Mouse (Mus musculus) forebrain, postnatal 0 days (tissue): ENCODE data around the gene Pcbp2. TPM values are rescaled to one million over a fixed set of nuclear protein-coding genes. Genes with fewer than 3 reads are reported as not detected.

Experiments used
- ATAC-seq: fragments of 200-750 bp; cut with Nextera tagmentation; 2 replicates; pipeline ENCODE4 v1.8.0; 2017; ENCODE audit warnings: mild to moderate bottlenecking, moderate library complexity
- DNase-seq: peaks from one replicate; pipeline ENCODE4 v3.0.0-alpha.2; 2015
- H3K27ac ChIP-seq: fragments of 300-500 bp; sonication (generic); 2 replicates; pipeline ENCODE4 v1.5.1; 2014; ENCODE audit warnings: low read depth, mild to moderate bottlenecking, antibody characterized with exemption, low read length, moderate library complexity, mixed read lengths
- H3K27me3 ChIP-seq: fragments of 300-500 bp; sonication (generic); 2 replicates; pipeline ENCODE4 v1.6.1; 2014; ENCODE audit warnings: mild to moderate bottlenecking, low read length, mixed read lengths; ENCODE audit not compliant: insufficient read depth
- H3K36me3 ChIP-seq: fragments of 300-500 bp; sonication (generic); 2 replicates; pipeline ENCODE4 v1.6.1; 2014; ENCODE audit warnings: mild to moderate bottlenecking, moderate library complexity; ENCODE audit not compliant: insufficient read depth
- H3K4me1 ChIP-seq: fragments of 300-500 bp; sonication (generic); 2 replicates; pipeline ENCODE4 v1.6.1; 2014; ENCODE audit warnings: antibody characterized with exemption; ENCODE audit not compliant: insufficient read depth
- H3K4me2 ChIP-seq: fragments of 300-500 bp; sonication (generic); 2 replicates; pipeline ENCODE4 v1.6.1; 2014; ENCODE audit warnings: low read depth, mild to moderate bottlenecking, moderate library complexity
- H3K4me3 ChIP-seq: fragments of 300-500 bp; sonication (generic); 2 replicates; pipeline ENCODE4 v1.5.1; 2014; ENCODE audit warnings: low read depth, low read length, mixed read lengths
- H3K9ac ChIP-seq: fragments of 300-500 bp; sonication (generic); 2 replicates; pipeline ENCODE4 v1.6.1; 2014; ENCODE audit warnings: mild to moderate bottlenecking
- H3K9me3 ChIP-seq: fragments of 300-500 bp; sonication (generic); 2 replicates; pipeline ENCODE4 v1.6.1; 2016; ENCODE audit warnings: low read length
- CTCF ChIP-seq: sonication (generic); IDR thresholded peaks from 2 replicates; pipeline ENCODE4 v1.5.1; 2016; ENCODE audit warnings: antibody characterized with exemption, control low read depth, low read depth
- WGBS: fragments of 180-500 bp; shearing (Covaris S2); extraction: QIAGEN DNeasy Blood & Tissue Kit; methylation state at CpG from one replicate; pipeline ENCODE4 v1.1.7; 2014; 5-methylcytosine and 5-hydroxymethylcytosine counted together
- polyA plus RNA-seq: library from polyadenylated mRNA; unstranded; fragments of >200 nt; fragmentation: Nextera tagmentation; extraction: Ambion mirVana; gene quantifications from 2 replicates; pipeline ENCODE4 v1.2.1, GENCODE M21; 2015
- total RNA-seq: library from RNA; depleted of rRNA; stranded (reverse); fragments of >200 nt; gene quantifications from 2 replicates; pipeline ENCODE4 v1.2.3, GENCODE M21; 2014

Pcbp2 gene
- total and polyA plus RNA-seq, 2 experiments from 2014 or later, result 102 to 154 TPM

- no peak for ATAC-seq
- Histone ChIP-seq H3K27me3 (no peaks in the 10 kb centered on the region), H3K4me3 (no peak overlapping the region), H3K27ac (no peak overlapping the region), H3K9ac (no peak overlapping the region), H3K4me2 (no peak overlapping the region), H3K9me3 (no peaks in the 10 kb centered on the region), H3K36me3 (no peaks in the 10 kb centered on the region), H3K4me1 (peaks cover 6% of the 10 kb centered on the region; the same call in 1 of the 2 replicates)
- peak; percentile 18 for TF ChIP-seq CTCF
- WGBS, result 41% methylated on average over 6 of the region's 6 CpGs
- no peak for DNase-seq
Observed at GRCm38 (mm10) chr15:102455993-102456392, 14.3 kb upstream of the Pcbp2 start.

- H3K36me3 ChIP-seq, result no peaks in the 10 kb centered on the region
- peaks cover 6% of the 10 kb centered on the region; the same call in 1 of the 2 replicates for H3K4me1 ChIP-seq
- no peak for DNase-seq
- H3K27ac ChIP-seq, result 0 out of 2 replicates have a peak overlapping the region, but pooled peaks have one; percentile 10
- ATAC-seq, result no peak
- H3K9me3 ChIP-seq, result no peaks in the 10 kb centered on the region
- no peak overlapping the region for H3K9ac ChIP-seq
- 73% methylated on average over 5 of the region's 5 CpGs for WGBS
- no peak for TF ChIP-seq CTCF
- peak overlapping the region; percentile 64 for H3K4me2 ChIP-seq
- no peaks in the 10 kb centered on the region for H3K27me3 ChIP-seq
- H3K4me3 ChIP-seq, result peak overlapping the region; percentile 43; the same call in 1 of the 2 replicates
Observed at GRCm38 (mm10) chr15:102458050-102458736, 12.1 kb upstream of the Pcbp2 start.

- peaks cover 6% of the 10 kb centered on the region; the same call in 1 of the 2 replicates for H3K4me1 ChIP-seq
Observed at GRCm38 (mm10) chr15:102458904-102459317, 11.4 kb upstream of the Pcbp2 start, which contains the start of gene Prr13. Gene Prr13 (plus strand): TSS chr15:102459028.

GRCm38 (mm10) chr15:102459381-102459780 is 11.0 kb upstream of the Pcbp2 start:
- Histone ChIP-seq H3K4me1 (peaks cover 6% of the 10 kb centered on the region; the same call in 1 of the 2 replicates), H3K9ac (peak overlapping the region; percentile 41; the same call in 1 of the 2 replicates), H3K9me3 (no peaks in the 10 kb centered on the region), H3K36me3 (no peaks in the 10 kb centered on the region), H3K27me3 (no peaks in the 10 kb centered on the region), H3K27ac (no peak overlapping the region), H3K4me3 (peak overlapping the region; percentile 43), H3K4me2 (peak overlapping the region; percentile 64)
- no peak for TF ChIP-seq CTCF
- WGBS, result 41% methylated on average over 6 of the region's 6 CpGs
- no peak for ATAC-seq
- DNase-seq, result no peak

More at GRCm38 (mm10) chr15:102458904-102459317, 11.4 kb upstream of the Pcbp2 start, which contains the start of gene Prr13:
- Histone ChIP-seq H3K4me2 (peak within 1 kb of the TSS; percentile 64), H3K27me3 (no peaks in the 10 kb centered on the region), H3K27ac (0 out of 2 replicates have a peak within 1 kb of the TSS, but pooled peaks have one; percentile 10), H3K9me3 (no peaks in the 10 kb centered on the region), H3K4me3 (peak within 1 kb of the TSS; percentile 43), H3K9ac (peak within 1 kb of the TSS; percentile 41; the same call in 1 of the 2 replicates), H3K36me3 (no peaks in the 10 kb centered on the region)
- TF ChIP-seq CTCF, result peak; percentile 74
- DNase-seq (peak; percentile 90), ATAC-seq (peak; percentile 86)
- under 1% methylated on average over 19 of the region's 19 CpGs for WGBS

- H3K27me3 ChIP-seq, result no peaks in the 10 kb centered on the region
- peaks cover 6% of the 10 kb centered on the region; the same call in 1 of the 2 replicates for H3K4me1 ChIP-seq
- no peak overlapping the region for H3K4me3 ChIP-seq
- TF ChIP-seq CTCF, result no peak
- H3K4me2 ChIP-seq, result peak overlapping the region; percentile 64
- H3K27ac ChIP-seq, result no peak overlapping the region
- H3K9ac ChIP-seq, result no peak overlapping the region
- no peaks in the 10 kb centered on the region for H3K9me3 ChIP-seq
- DNase-seq (no peak), ATAC-seq (no peak)
- no peaks in the 10 kb centered on the region for H3K36me3 ChIP-seq
- WGBS, result 73% methylated on average over 5 of the region's 5 CpGs
Observed at GRCm38 (mm10) chr15:102459847-102460246, 10.5 kb upstream of the Pcbp2 start.

- TF ChIP-seq CTCF, result no peak
- DNase-seq (no peak), ATAC-seq (no peak)
- Histone ChIP-seq H3K9ac (no peak overlapping the region), H3K27me3 (no peaks in the 10 kb centered on the region), H3K9me3 (no peaks in the 10 kb centered on the region), H3K4me1 (peaks cover 6% of the 10 kb centered on the region; the same call in 1 of the 2 replicates), H3K4me2 (no peak overlapping the region), H3K4me3 (no peak overlapping the region), H3K27ac (no peak overlapping the region), H3K36me3 (no peaks in the 10 kb centered on the region)
- WGBS, result 79% methylated on average over 12 of the region's 12 CpGs
Observed at GRCm38 (mm10) chr15:102460409-102460808, 9.9 kb upstream of the Pcbp2 start.

- DNase-seq (no peak), ATAC-seq (no peak)
- no peak for TF ChIP-seq CTCF
- Histone ChIP-seq H3K27ac (no peak overlapping the region), H3K4me1 (peaks cover 6% of the 10 kb centered on the region; the same call in 1 of the 2 replicates), H3K9ac (no peak overlapping the region), H3K9me3 (no peaks in the 10 kb centered on the region), H3K4me2 (no peak overlapping the region), H3K36me3 (no peaks in the 10 kb centered on the region), H3K27me3 (no peaks in the 10 kb centered on the region), H3K4me3 (no peak overlapping the region)
- WGBS, result 72% methylated on average over 4 of the region's 4 CpGs
Observed at GRCm38 (mm10) chr15:102460971-102461370, 9.4 kb upstream of the Pcbp2 start.
